Mouse (Mus musculus) heart, embryonic 10.5 days (tissue): ENCODE results near the gene Vmn1r148. TPM values are rescaled to one million over a fixed set of nuclear protein-coding genes. Genes with fewer than 3 reads are reported as not detected.
"Not testable (repeated sequence)": the region's sequence is repeated elsewhere in the genome, so short reads cannot be mapped to it uniquely, and the experiment has no call there.

Source experiments
- DNase-seq: peaks from one replicate; pipeline ENCODE4 v3.0.0-alpha.2; 2017; ENCODE audit warnings: low spot score
- H3K27ac ChIP-seq: fragments of 300-500 bp; sonication (generic); 2 replicates; pipeline ENCODE4 v1.5.1; 2016; ENCODE audit warnings: mild to moderate bottlenecking
- H3K27me3 ChIP-seq: fragments of 300-500 bp; sonication (generic); 2 replicates; pipeline ENCODE4 v1.6.1; 2016; ENCODE audit warnings: mild to moderate bottlenecking; ENCODE audit not compliant: poor library complexity, insufficient read depth, severe bottlenecking
- H3K36me3 ChIP-seq: fragments of 300-500 bp; sonication (generic); 2 replicates; pipeline ENCODE4 v1.6.1; 2016; ENCODE audit warnings: mild to moderate bottlenecking, moderate library complexity
- H3K4me1 ChIP-seq: fragments of 300-500 bp; sonication (generic); 2 replicates; pipeline ENCODE4 v1.6.1; 2016; ENCODE audit warnings: mild to moderate bottlenecking
- H3K4me3 ChIP-seq: fragments of 300-500 bp; sonication (generic); 2 replicates; pipeline ENCODE4 v1.5.1; 2016; ENCODE audit warnings: mild to moderate bottlenecking, moderate library complexity
- H3K9me3 ChIP-seq: fragments of 300-500 bp; sonication (generic); 2 replicates; pipeline ENCODE4 v1.6.1; 2016; ENCODE audit warnings: mild to moderate bottlenecking, moderate library complexity
- WGBS: fragments of 180-500 bp; shearing (Covaris S2); methylation state at CpG from one replicate; pipeline ENCODE4 v1.1.7; 2016; 5-methylcytosine and 5-hydroxymethylcytosine counted together
- polyA plus RNA-seq: library from polyadenylated mRNA; unstranded; fragments of >200 nt; fragmentation: Nextera tagmentation; extraction: Ambion mirVana; gene quantifications from 2 replicates; pipeline ENCODE4 v1.2.1, GENCODE M21; 2016

Vmn1r148 gene
- polyA plus RNA-seq: not detected in 2 replicates

GRCm38 (mm10) chr7:22413283-22413682 lies at the start of gene Vmn1r148:
TSS of gene Vmn1r148 (plus strand) at chr7:22413583.
- not testable (repeated sequence) for DNase-seq, H3K9me3 ChIP-seq, H3K27ac ChIP-seq, H3K4me1 ChIP-seq, H3K27me3 ChIP-seq, H3K4me3 ChIP-seq, H3K36me3 ChIP-seq
- WGBS: no CpG with 5 or more reads among the region's 3 CpGs

- DNase-seq, H3K9me3 ChIP-seq, H3K4me1 ChIP-seq, H3K27ac ChIP-seq, H3K36me3 ChIP-seq, H3K27me3 ChIP-seq, H3K4me3 ChIP-seq: not testable (repeated sequence)
- no CpG with 5 or more reads among the region's 1 CpGs for WGBS
Measured at GRCm38 (mm10) chr7:22370939-22371338, 42.4 kb upstream of the Vmn1r148 start, which contains the start of gene Gm8660. TSS of gene Gm8660 (minus strand) at chr7:22371039.

GRCm38 (mm10) chr7:22438129-22438528 lies 24.7 kb downstream of the Vmn1r148 start, which contains the start of gene Vmn1r149:
TSS of gene Vmn1r149 (minus strand) at chr7:22438229.
- WGBS: no CpG with 5 or more reads among the region's 2 CpGs
- not testable (repeated sequence) for H3K9me3 ChIP-seq, H3K27ac ChIP-seq, H3K27me3 ChIP-seq, H3K4me3 ChIP-seq, H3K4me1 ChIP-seq, DNase-seq, H3K36me3 ChIP-seq

- H3K36me3 ChIP-seq, H3K9me3 ChIP-seq, H3K27me3 ChIP-seq, H3K27ac ChIP-seq, H3K4me1 ChIP-seq, DNase-seq, H3K4me3 ChIP-seq: not testable (repeated sequence)
- WGBS: no CpG with 5 or more reads among the region's 5 CpGs
Measured at GRCm38 (mm10) chr7:22463975-22464374, 50.6 kb downstream of the Vmn1r148 start, which contains the start of gene Gm10665. TSS of gene Gm10665 (minus strand) at chr7:22464075.

Other genes with a start within 250 kb of the Vmn1r148 start
- gene Vmn1r142, start 249.5 kb upstream of the Vmn1r148 start, polyA plus RNA-seq: not detected in 2 replicates
- gene Vmn1r143, start 224.2 kb upstream of the Vmn1r148 start, polyA plus RNA-seq: not detected in 2 replicates
- not detected in 2 replicates for gene Gm8653, start 212.3 kb upstream of the Vmn1r148 start, polyA plus RNA-seq
- not detected in 2 replicates for gene Gm8453, start 184.1 kb upstream of the Vmn1r148 start, polyA plus RNA-seq
- gene Gm4187, start 83.9 kb upstream of the Vmn1r148 start, polyA plus RNA-seq: not detected in 2 replicates
- gene Gm8660, start 42.5 kb upstream of the Vmn1r148 start, polyA plus RNA-seq: not detected in 2 replicates
- gene Vmn1r149, start 24.6 kb downstream of the Vmn1r148 start, polyA plus RNA-seq: not detected in 2 replicates
- not detected in 2 replicates for gene Gm10665, start 50.5 kb downstream of the Vmn1r148 start, polyA plus RNA-seq
- not detected in 2 replicates for gene Vmn1r151, start 86.1 kb downstream of the Vmn1r148 start, polyA plus RNA-seq
- not detected in 2 replicates for gene Vmn1r152, start 109.4 kb downstream of the Vmn1r148 start, polyA plus RNA-seq
- gene Gm8677, start 121.3 kb downstream of the Vmn1r148 start, polyA plus RNA-seq: not detected in 2 replicates
- not detected in 2 replicates for gene Gm4201, start 151.8 kb downstream of the Vmn1r148 start, polyA plus RNA-seq
- gene Gm4565, start 174.5 kb downstream of the Vmn1r148 start, polyA plus RNA-seq: not detected in 2 replicates
- not detected in 2 replicates for gene Vmn1r155, start 244.4 kb downstream of the Vmn1r148 start, polyA plus RNA-seq